Mouse (Mus musculus): ENCODE results near the gene Acbd5. TPM values are rescaled to one million over a fixed set of nuclear protein-coding genes. Genes with fewer than 3 reads are reported as not detected.
"Not testable (repeated sequence)": the region's sequence is repeated elsewhere in the genome, so short reads cannot be mapped to it uniquely, and the experiment has no call there.

The Acbd5 gene
- 10 to 100 TPM; 31.8 to 32.4 TPM for total RNA-seq (2021)
- long read RNA-seq, experiment 1, transcript Acbd5-201 (13 exons, 3,630 nt), result major isoform, 8 of 20 reads
- long read RNA-seq, experiment 1, partial matches to known transcripts, result 3 of 20 reads
- long read RNA-seq, experiment 1, other reads (novel, unspliced or antisense), result 3 of 20 reads
- long read RNA-seq, experiment 2, partial matches to known transcripts, result 2 of 11 reads
- long read RNA-seq, experiment 2, other reads (novel, unspliced or antisense), result 3 of 11 reads

DNA sequence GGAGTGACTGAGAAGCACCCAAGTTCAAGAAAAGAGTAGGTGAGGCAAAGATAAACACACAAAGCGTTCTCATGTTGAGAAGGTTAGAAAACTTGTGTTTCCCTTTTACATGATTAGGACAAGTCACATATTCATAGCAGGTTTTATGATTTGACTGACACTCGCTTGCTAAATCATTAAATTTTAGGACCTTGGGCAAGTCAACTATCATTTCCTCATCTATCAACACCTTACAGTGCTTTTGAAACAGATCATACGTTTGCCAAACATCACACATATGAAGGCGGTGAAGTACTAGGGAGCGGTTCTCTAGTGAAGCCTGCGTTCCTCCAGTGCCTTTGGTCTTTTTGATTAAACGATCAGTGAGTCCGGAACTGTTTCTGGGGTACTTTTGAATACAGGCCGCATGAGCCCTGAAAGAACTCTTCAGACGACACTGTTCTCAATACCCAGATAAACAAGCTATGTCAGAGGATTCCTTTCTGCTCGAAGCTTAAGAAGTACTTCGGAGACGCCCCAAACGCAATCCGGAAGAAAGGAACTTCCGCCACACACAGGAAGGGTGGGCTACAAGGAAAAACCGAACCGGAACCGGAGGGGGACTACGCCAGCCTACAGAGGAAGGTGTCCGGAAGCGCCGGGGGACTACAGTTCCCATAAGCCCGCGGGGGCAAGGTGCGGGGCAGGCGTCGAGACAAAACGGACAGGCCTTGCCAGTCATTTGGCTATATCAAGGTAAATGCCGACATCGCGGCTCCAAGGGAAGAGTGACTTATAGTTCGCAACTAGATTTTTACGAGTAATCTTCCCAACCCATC is at the start of gene Acbd5:
Gene Acbd5 (plus strand): TSS at position 616 of the 818 bp plus-strand sequence.
- intact Hi-C loops (cut with DNase I; ENCODE audit: low total_unique reads), result loop anchor here (10.0 kb wide), 1 partner anchor 173 kb away; the partner anchor contains the start of gene Pdss1
- peak; percentile 96 for DNase-seq

- DNase-seq, result no peak
- intact Hi-C loops (cut with DNase I; ENCODE audit: low total_unique reads), result no loop called here
Measured at GRCm38 (mm10) chr2:23019170-23019569, 48.8 kb upstream of the Acbd5 start.

GRCm38 (mm10) chr2:23021320-23021719 is 46.6 kb upstream of the Acbd5 start:
- intact Hi-C loops (cut with DNase I; ENCODE audit: low total_unique reads), result no loop called here
- DNase-seq, result no peak

DNA sequence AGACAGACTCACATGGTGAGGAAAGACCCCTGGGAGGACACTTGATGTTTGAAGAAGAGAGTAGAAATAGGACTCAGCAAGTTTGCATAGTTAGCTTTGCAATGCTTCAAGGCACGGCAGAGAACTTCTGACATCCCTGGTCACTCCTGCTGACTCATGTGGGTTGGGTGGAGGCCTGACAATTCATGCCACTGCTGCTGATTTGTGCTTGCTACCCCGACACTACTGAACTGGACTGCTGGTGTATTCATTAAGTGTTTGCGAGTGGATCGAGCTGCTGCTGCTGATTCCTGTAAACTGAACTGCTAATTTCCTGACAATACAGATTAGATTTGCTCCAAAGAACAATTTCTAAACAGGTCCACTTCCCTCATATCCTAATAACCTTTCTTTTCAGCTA is 46.2 kb upstream of the Acbd5 start:
- peak; percentile 17 for DNase-seq
- intact Hi-C loops (cut with DNase I; ENCODE audit: low total_unique reads), result no loop called here

DNA sequence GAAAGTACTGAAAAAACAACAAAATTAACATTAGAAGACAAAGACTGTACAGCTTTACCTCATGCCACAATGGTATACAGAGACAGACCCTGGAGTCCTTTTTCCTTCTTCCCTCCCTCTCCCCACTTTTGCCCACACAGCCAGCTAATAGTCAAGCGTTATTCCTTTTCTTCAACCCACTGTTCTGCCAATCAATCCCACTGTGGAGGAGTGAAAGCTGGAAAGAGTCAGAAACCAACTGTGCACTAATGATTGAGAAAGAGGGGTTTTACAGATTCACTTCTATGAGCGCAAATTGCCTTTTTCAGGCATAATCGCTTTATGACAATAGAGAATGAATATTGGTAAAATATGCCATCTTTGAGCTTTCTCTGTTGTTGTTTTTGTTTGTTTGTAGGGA is 44.9 kb upstream of the Acbd5 start:
- intact Hi-C loops (cut with DNase I; ENCODE audit: low total_unique reads), result no loop called here
- no peak for DNase-seq

GRCm38 (mm10) chr2:23023714-23024282 is 44.2 kb upstream of the Acbd5 start:
- intact Hi-C loops (cut with DNase I; ENCODE audit: low total_unique reads), result no loop called here
- DNase-seq, result no peak

- intact Hi-C loops (cut with DNase I; ENCODE audit: low total_unique reads), result no loop called here
- no peak for DNase-seq
Measured at GRCm38 (mm10) chr2:23026379-23026778, 41.6 kb upstream of the Acbd5 start.

DNA sequence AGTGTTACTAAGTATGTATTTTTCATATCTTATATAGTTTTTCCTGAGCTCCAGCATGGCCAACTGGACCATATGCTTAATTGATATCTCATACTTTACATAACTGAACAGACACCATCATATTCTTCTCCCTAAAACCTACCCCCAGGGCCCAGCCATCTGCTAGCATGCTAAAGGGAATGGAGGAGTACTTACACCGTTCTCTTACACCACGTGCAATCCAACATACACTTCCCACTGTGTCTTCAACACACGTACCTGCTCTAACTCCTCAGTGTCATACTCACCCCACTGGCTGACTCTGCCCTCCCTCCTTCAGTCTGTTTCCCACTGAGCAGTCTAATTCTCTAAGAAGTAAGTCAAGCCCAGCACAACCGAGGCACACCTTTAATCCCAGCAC is 39.1 kb upstream of the Acbd5 start:
- intact Hi-C loops (cut with DNase I; ENCODE audit: low total_unique reads), result no loop called here
- no peak for DNase-seq

DNA sequence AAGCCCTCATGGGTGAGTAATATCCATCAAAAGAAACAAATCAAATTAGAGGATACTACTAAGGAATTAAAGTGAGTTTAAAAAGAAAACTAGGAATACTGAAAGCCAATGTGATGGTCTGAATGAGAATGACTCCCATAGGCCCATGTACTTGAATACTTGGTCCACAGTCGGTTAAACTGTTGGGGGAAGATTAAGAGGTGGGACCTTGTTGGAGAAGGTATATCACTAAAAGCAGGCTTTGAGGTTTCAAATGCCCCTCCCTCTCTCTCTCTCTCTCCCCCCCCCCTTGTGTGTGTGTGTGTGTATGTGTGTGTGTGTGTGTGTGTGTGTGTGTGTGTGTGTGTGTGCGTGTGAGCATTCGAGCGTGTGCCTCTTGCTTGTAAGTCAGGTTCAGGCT is 37.3 kb upstream of the Acbd5 start:
- no peak for DNase-seq
- intact Hi-C loops (cut with DNase I; ENCODE audit: low total_unique reads), result no loop called here

GRCm38 (mm10) chr2:23034692-23035435 is 33.1 kb upstream of the Acbd5 start:
- intact Hi-C loops (cut with DNase I; ENCODE audit: low total_unique reads), result no loop called here
- no peak for DNase-seq

DNA sequence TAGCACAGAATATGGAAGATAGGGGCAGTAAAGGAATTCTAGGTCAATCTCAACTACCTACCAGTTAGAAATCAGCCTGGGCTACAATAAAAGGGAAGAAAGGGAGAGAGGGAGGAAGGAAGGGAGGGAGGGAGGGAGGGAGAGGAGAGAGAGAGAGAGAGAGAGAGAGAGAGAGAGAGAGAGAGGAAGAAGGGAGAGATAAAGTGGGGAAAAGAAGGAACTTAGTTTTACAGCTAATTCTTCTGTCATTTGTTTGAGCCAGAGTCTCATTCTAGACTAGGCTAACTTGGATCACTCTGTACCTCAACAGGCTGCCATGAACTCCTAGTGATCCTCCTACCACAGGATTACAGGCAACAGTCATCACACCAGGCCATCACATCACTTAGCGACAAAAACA is 32.5 kb upstream of the Acbd5 start:
- intact Hi-C loops (cut with DNase I; ENCODE audit: low total_unique reads), result no loop called here

GRCm38 (mm10) chr2:23039082-23040000 is 28.6 kb upstream of the Acbd5 start:
- intact Hi-C loops (cut with DNase I; ENCODE audit: low total_unique reads), result no loop called here
- peak; percentile 45 for DNase-seq

More for the DNA sequence above, 32.5 kb upstream of the Acbd5 start:
- DNase-seq, result no peak

DNA sequence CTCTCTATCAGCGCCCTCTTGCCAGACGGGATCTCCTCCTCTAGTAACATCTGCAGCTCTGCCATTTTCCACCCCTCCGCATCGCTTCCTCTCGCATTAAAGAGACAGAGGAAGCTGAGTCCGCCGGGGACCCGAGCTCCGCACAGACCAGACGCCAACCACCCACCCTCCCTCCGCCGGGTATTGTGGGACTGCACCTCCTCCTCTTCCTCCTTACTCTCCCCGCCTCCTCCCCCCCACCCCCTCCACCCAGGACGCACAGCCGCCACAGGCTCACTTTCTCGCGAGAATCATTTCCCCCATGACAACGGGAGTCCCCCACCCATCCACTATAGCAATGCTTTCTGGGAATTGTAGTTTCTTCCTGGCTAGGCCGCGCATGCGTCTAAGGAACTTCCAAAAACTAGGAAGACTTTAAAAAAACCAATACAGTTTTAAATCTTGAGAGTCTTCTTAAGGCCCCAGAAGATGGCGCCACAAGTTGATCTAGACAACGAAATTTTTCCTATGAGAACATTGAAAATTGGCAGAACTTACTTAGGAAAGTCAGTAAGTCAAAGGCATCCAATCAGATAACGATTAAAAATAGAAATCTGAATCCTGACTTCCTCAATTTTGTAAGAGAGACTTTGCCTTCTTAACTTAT is 27.8 kb upstream of the Acbd5 start, which contains the start of gene Abi1:
Gene Abi1 (minus strand): TSS at position 241 of the 646 bp plus-strand sequence.
- intact Hi-C loops (cut with DNase I; ENCODE audit: low total_unique reads), result no loop called here
- DNase-seq, result peak; percentile 93

- DNase-seq; intact Hi-C loops (cut with DNase I; ENCODE audit: low total_unique reads): not testable (repeated sequence)
Measured at GRCm38 (mm10) chr2:23040690-23041089, 27.3 kb upstream of the Acbd5 start.

DNA sequence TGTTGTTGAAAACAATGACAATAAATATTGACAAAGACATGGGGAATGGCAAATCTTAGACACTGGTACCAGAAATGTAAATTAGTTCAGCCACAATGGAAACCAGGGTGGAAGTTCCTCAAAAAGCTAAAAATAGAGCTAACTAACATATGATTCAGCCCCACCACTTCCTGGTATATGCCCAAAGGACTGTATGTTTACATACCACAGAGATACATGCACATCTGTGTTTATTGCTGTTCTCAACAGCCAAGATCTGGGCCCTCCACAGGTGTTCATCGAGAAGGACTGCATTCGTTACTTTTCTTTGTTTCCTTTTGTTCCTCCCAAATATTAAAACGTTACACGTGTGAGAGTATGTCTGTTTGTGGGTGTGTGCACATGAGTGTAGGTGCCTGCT is 26.5 kb upstream of the Acbd5 start:
- no peak for DNase-seq
- intact Hi-C loops (cut with DNase I; ENCODE audit: low total_unique reads), result no loop called here

DNA sequence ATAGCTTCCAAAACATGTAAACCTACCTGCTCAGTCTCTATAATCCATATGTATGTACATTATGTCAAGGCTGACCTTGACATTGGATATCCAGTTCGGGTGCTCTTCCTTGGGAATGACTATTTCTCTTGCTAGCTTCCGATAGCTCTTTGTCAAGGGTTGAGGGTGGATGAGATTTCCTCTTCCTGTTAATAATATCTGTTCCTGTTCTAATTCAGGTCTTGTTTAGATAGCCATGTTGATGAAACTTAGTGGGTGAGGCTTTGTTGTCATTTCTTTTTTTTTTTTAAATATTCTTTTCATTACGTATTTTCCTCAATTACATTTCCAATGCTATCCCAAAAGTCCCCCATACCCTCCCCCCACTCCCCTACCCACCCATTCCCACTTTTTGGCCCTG is 25.8 kb upstream of the Acbd5 start:
- intact Hi-C loops (cut with DNase I; ENCODE audit: low total_unique reads), result no loop called here
- no peak for DNase-seq

DNA sequence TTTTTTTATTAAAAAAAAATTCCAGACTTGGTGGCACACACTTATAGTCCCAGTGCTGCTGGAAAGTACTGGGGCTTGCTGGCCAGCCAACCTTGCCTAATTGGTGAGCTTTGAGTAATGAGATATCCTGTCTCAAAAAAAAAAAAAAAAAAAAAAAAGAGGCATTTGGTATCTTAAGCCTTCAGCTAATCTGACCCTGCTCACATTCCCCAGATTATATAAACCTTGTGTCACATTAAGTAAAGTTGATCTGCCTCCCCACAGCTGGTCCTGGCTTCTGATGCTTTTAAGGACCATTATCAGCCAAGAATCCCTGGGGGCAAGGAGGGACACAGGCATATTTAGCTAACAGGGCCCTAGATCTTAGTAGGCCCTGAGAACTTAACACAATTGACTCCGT is 22.3 kb upstream of the Acbd5 start:
- intact Hi-C loops (cut with DNase I; ENCODE audit: low total_unique reads), result no loop called here
- no peak for DNase-seq

- intact Hi-C loops (cut with DNase I; ENCODE audit: low total_unique reads), result no loop called here
- DNase-seq, result no peak
Measured at GRCm38 (mm10) chr2:23048006-23048405, 20.0 kb upstream of the Acbd5 start.
